Mouse (Mus musculus): ENCODE measurements at regions not wholly inside any gene's neighbourhood (a gene's known extent, or its start where the extent isn't known, plus 50 kb on each side); places are given as distances from the start of the nearest gene placed in this dataset.

DNA sequence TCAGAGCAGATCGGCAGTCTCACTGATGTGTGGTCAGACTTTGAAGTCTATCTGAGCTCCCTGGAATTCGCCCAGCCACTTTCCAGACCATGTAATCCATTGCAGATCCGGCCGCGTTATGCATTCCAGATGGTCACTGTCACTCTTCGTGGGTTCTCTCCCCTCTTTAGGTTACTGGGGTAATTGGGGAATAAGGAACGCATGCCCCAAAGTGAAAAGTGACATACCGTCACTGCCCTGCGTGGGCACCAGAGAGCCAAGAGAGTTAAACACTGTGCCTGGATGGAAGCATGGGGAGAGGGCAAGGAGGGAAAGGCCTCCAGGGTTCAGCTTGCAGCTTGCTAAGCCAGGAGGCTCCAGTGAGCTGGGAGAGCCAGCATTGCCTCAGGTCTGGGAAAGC, 108.0 kb downstream of the Gas1 start:
- no peak overlapping the region for H3K4me3 ChIP-seq
- 59% methylated on average over 9 of the region's 9 CpGs for WGBS
- TF ChIP-seq POLR2A (IDR thresholded peaks at IDR 0.05; ENCODE audit: insufficient read depth, low read depth, low read length) (no peak), CTCF (IDR thresholded peaks at IDR 0.05) (no peak)
- no peaks in the 10 kb centered on the region for H3K79me2 ChIP-seq (replicated peaks; ENCODE audit: control insufficient read depth, insufficient read depth, low read length)
- intact Hi-C loops (cut with DNase I): loop anchor here (5.0 kb wide), 1 partner anchor 52 kb away; no protein-coding TSS in a partner anchor
- no peaks in the 10 kb centered on the region for H3K27me3 ChIP-seq (ENCODE audit: control insufficient read depth, insufficient read depth, low read length)
- no peaks in the 10 kb centered on the region for H3K36me3 ChIP-seq (ENCODE audit: control insufficient read depth, insufficient read depth, low read length)
- H3K27ac ChIP-seq: no peak overlapping the region
- no peak for DNase-seq
- no peaks in the 10 kb centered on the region for H3K4me1 ChIP-seq (ENCODE audit: control insufficient read depth, insufficient read depth, low read length)
- no peak overlapping the region for H3K9ac ChIP-seq (ENCODE audit: low read depth, low read length)

DNA sequence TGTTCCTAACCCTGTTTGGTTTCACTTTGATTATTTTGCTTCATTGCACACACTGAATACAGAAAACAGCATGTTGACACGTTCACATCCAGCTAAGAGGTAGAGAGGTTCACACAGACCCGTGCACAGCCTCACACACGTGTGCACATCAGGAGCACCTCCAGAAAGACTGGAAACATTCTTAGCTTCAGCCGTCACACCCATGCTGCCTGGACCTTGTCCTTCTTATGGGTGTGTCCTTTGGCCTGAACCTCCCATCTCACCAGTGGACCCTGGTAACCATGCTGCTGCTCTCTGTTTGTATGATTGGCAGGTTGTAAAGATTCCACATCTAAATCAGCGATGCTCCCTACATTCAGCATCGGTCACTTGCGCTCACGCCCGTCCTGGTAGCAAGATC, 109.8 kb downstream of the Gas1 start:
- no peaks in the 10 kb centered on the region for H3K79me2 ChIP-seq (replicated peaks; ENCODE audit: control insufficient read depth, insufficient read depth, low read length)
- H3K4me3 ChIP-seq: no peak overlapping the region
- no peak overlapping the region for H3K9ac ChIP-seq (ENCODE audit: low read depth, low read length)
- H3K4me1 ChIP-seq (ENCODE audit: control insufficient read depth, insufficient read depth, low read length): no peaks in the 10 kb centered on the region
- intact Hi-C loops (cut with DNase I): loop anchor here (5.0 kb wide), 1 partner anchor 50 kb away; no protein-coding TSS in a partner anchor
- H3K36me3 ChIP-seq (ENCODE audit: control insufficient read depth, insufficient read depth, low read length): no peaks in the 10 kb centered on the region
- no peak for DNase-seq
- WGBS: 81% methylated on average over 9 of the region's 9 CpGs
- no peaks in the 10 kb centered on the region for H3K27me3 ChIP-seq (ENCODE audit: control insufficient read depth, insufficient read depth, low read length)
- no peak for TF ChIP-seq POLR2A (IDR thresholded peaks at IDR 0.05; ENCODE audit: insufficient read depth, low read depth, low read length)
- TF ChIP-seq EP300 (IDR thresholded peaks at IDR 0.05; ENCODE audit: insufficient read depth, low read depth, low read length): no peak
- no peak for TF ChIP-seq CTCF (IDR thresholded peaks at IDR 0.05)
- no peak overlapping the region for H3K27ac ChIP-seq

DNA sequence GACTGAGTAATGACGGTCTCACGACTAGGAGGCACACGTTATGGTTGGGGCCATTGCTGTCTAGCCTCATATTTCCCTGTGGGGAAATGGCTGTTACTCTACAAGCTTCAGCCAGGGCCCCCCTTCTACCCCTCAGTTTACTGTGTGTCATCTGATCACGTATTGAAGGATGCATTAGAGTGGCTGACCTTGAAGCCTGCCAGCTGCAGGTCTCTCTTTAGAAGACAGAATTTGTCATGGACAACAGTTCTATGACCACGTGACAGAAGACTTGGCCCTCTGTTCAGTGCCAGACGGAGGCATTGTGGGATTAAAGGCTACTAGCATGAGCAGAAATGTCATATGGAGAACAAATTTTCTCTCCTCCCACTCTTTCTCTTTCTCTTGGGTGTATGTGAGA, 115.6 kb downstream of the Gas1 start:
- H3K27ac ChIP-seq: no peak overlapping the region
- no peaks in the 10 kb centered on the region; the same call in 1 of the 2 replicates for H3K27me3 ChIP-seq (ENCODE audit: control insufficient read depth, insufficient read depth, low read length)
- H3K4me1 ChIP-seq (ENCODE audit: control insufficient read depth, insufficient read depth, low read length): no peaks in the 10 kb centered on the region
- TF ChIP-seq EP300 (IDR thresholded peaks at IDR 0.05; ENCODE audit: insufficient read depth, low read depth, low read length): no peak
- TF ChIP-seq CTCF (IDR thresholded peaks at IDR 0.05): no peak
- TF ChIP-seq POLR2A (IDR thresholded peaks at IDR 0.05; ENCODE audit: insufficient read depth, low read depth, low read length): no peak
- DNase-seq: no peak
- H3K79me2 ChIP-seq (replicated peaks; ENCODE audit: control insufficient read depth, insufficient read depth, low read length): no peaks in the 10 kb centered on the region
- no peak overlapping the region for H3K4me3 ChIP-seq
- no peak overlapping the region for H3K9ac ChIP-seq (ENCODE audit: low read depth, low read length)
- no peaks in the 10 kb centered on the region for H3K36me3 ChIP-seq (ENCODE audit: control insufficient read depth, insufficient read depth, low read length)
- WGBS: 82% methylated on average over 6 of the region's 6 CpGs
- intact Hi-C loops (cut with DNase I): no loop called here

DNA sequence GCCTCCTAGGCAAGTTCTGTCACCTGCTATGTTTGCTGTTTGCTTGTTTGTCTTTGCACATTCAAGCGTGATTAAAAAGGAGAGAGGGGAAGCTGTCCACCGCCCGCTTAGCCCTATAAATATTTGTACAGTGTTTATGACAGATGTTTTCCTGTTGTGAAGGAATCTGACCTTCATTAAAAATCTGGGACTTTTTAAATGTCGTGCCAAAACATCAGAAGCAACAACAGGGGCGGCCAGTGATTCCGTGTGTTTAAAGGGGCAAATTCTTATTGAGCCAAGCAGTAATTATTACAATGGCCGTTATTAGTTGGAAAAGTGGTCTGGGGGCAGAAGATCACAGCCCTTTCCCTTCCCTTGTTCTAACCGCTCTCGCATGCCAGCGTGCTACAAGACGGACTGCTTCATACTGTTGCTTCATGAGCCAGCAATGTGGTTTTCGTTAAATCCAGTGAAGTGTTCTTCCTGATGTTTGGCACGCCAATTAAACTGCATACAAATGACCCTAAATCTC, 119.3 kb downstream of the Gas1 start:
- Histone ChIP-seq H3K36me3 (ENCODE audit: control insufficient read depth, insufficient read depth, low read length) (no peaks in the 10 kb centered on the region), H3K79me2 (replicated peaks; ENCODE audit: control insufficient read depth, insufficient read depth, low read length) (no peaks in the 10 kb centered on the region), H3K27ac (no peak overlapping the region), H3K9ac (ENCODE audit: low read depth, low read length) (no peak overlapping the region), H3K4me3 (no peak overlapping the region), H3K4me1 (ENCODE audit: control insufficient read depth, insufficient read depth, low read length) (peaks cover 1% of the 10 kb centered on the region; the same call in 1 of the 2 replicates), H3K27me3 (ENCODE audit: control insufficient read depth, insufficient read depth, low read length) (no peaks in the 10 kb centered on the region; the same call in 1 of the 2 replicates)
- TF ChIP-seq POLR2A (IDR thresholded peaks at IDR 0.05; ENCODE audit: insufficient read depth, low read depth, low read length) (no peak), EP300 (IDR thresholded peaks at IDR 0.05; ENCODE audit: insufficient read depth, low read depth, low read length) (no peak), CTCF (IDR thresholded peaks at IDR 0.05) (no peak)
- intact Hi-C loops (cut with DNase I): no loop called here
- no peak for DNase-seq
- WGBS: 63% methylated on average over 13 of the region's 13 CpGs

DNA sequence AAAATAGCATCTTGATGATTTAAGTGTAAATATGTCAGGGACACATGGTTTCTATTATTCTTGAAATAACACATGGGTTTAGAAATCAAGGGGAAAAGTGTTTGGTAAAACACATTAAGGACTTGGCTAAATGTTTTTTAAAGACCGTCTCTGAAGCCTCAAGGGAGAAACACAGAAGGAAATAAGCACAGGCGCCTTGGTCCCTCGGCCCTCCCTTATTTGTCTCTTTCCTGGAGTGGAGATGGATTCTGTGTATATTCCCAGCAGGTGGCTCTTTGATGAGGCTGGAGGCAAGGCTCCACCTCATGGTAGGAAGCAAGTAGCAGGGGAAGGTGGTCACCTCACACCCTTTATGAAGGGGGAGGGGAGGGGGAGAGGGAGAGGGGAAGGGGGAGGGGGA, 122.6 kb downstream of the Gas1 start:
- intact Hi-C loops (cut with DNase I): no loop called here
- Histone ChIP-seq H3K79me2 (replicated peaks; ENCODE audit: control insufficient read depth, insufficient read depth, low read length) (no peaks in the 10 kb centered on the region), H3K4me1 (ENCODE audit: control insufficient read depth, insufficient read depth, low read length) (peaks cover 1% of the 10 kb centered on the region; the same call in 1 of the 2 replicates), H3K4me3 (no peak overlapping the region), H3K27ac (peak overlapping the region; percentile 60), H3K27me3 (ENCODE audit: control insufficient read depth, insufficient read depth, low read length) (no peaks in the 10 kb centered on the region), H3K36me3 (ENCODE audit: control insufficient read depth, insufficient read depth, low read length) (no peaks in the 10 kb centered on the region), H3K9ac (ENCODE audit: low read depth, low read length) (no peak overlapping the region)
- peak in 1 of 2 experiments; percentile 12 for DNase-seq
- TF ChIP-seq POLR2A (IDR thresholded peaks at IDR 0.05; ENCODE audit: insufficient read depth, low read depth, low read length) (no peak), CTCF (IDR thresholded peaks at IDR 0.05) (0 out of 2 replicates have a peak, but pooled peaks have one; percentile 6)
- 42% methylated on average over 3 of the region's 3 CpGs for WGBS

DNA sequence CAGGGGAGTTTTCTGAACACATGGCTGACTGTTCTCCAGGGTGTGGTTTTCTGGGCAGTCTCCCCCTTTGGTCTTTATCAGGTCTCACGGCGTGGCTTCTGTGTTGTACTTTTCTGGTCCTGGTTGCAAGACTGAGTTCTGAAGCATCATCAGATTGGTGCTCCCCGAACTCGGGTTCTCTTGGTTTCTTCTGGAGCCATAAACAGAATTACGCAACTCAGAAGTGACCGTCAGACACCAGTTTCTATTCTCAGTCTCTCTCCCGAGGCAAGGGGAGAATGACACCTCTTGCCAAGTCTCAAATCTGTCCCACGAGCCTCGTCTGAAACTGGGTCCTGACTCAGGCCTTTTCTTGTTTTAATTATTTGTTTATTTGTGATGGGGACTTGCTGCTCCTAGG, 123.1 kb downstream of the Gas1 start:
- no peak overlapping the region for H3K4me3 ChIP-seq
- no peaks in the 10 kb centered on the region for H3K27me3 ChIP-seq (ENCODE audit: control insufficient read depth, insufficient read depth, low read length)
- no peak overlapping the region for H3K9ac ChIP-seq (ENCODE audit: low read depth, low read length)
- peak; percentile 39 to 55 for DNase-seq
- H3K79me2 ChIP-seq (replicated peaks; ENCODE audit: control insufficient read depth, insufficient read depth, low read length): no peaks in the 10 kb centered on the region
- H3K27ac ChIP-seq: peak overlapping the region; percentile 60
- peaks cover 1% of the 10 kb centered on the region; the same call in 1 of the 2 replicates for H3K4me1 ChIP-seq (ENCODE audit: control insufficient read depth, insufficient read depth, low read length)
- 44% methylated on average over 9 of the region's 9 CpGs for WGBS
- no peak for TF ChIP-seq POLR2A (IDR thresholded peaks at IDR 0.05; ENCODE audit: insufficient read depth, low read depth, low read length)
- TF ChIP-seq CTCF (IDR thresholded peaks at IDR 0.05): no peak
- no peak for TF ChIP-seq EP300 (IDR thresholded peaks at IDR 0.05; ENCODE audit: insufficient read depth, low read depth, low read length)
- no peaks in the 10 kb centered on the region for H3K36me3 ChIP-seq (ENCODE audit: control insufficient read depth, insufficient read depth, low read length)
- intact Hi-C loops (cut with DNase I): no loop called here

Data from heart, adult 2 months (tissue).